Mouse (Mus musculus) c-Kit-positive CD71-negative TER-119-negative erythroid progenitor cells, embryonic 14.5 days (primary cell): Measurements from ENCODE around the gene Fstl4.
"Not testable (repeated sequence)": the region's sequence is repeated elsewhere in the genome, so short reads cannot be mapped to it uniquely, and the experiment has no call there.

ENCODE experiments used
- DNase-seq: peaks from one replicate; pipeline ENCODE4 v3.0.0-alpha.2; 2013; ENCODE audit warnings: low read depth

Fstl4 gene

DNA sequence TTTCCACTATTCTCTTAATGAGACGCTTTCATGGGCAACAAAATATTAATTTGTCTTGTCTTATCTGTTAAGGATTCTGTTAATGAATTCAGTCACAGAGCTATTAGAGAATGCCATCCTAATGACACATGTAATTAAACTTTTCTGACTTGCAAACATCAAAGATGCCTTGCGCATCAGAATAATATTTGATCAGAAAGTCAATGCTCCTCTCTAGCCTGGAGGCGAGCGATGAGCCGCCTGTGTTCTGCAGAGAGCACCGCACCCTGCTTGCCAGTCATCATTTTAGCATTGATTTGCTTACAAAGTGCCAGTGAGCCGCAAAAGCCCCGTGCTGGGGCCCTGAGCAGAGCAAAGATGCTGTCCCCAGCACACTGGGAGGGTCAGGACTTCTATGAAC lies 372.9 kb downstream of the Fstl4 start:
- no peak for DNase-seq

- DNase-seq: no peak
Measured at GRCm38 (mm10) chr11:53138212-53138611, 373.8 kb downstream of the Fstl4 start.

DNA sequence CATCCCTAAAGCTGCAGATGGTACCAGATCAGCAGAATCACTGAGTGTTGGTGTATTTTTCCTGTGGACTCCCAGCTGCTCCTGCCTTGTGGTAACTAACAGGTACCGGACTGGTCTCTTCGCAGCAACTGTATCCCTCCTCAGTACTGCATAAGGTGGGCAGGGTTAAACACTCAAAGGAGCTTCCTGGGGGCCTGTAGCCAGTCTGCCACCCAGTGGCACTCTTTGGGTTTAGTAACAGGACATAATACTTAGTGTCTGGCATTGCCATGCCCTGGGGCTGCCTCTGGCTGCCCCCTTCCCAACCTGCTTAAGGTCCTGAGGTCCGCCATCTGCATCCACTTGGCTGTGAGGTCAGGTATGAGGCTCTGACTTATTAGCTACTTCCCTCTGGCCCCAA lies 375.2 kb downstream of the Fstl4 start:
- DNase-seq: no peak

GRCm38 (mm10) chr11:53140196-53140595 lies 375.8 kb downstream of the Fstl4 start:
- no peak for DNase-seq

DNA sequence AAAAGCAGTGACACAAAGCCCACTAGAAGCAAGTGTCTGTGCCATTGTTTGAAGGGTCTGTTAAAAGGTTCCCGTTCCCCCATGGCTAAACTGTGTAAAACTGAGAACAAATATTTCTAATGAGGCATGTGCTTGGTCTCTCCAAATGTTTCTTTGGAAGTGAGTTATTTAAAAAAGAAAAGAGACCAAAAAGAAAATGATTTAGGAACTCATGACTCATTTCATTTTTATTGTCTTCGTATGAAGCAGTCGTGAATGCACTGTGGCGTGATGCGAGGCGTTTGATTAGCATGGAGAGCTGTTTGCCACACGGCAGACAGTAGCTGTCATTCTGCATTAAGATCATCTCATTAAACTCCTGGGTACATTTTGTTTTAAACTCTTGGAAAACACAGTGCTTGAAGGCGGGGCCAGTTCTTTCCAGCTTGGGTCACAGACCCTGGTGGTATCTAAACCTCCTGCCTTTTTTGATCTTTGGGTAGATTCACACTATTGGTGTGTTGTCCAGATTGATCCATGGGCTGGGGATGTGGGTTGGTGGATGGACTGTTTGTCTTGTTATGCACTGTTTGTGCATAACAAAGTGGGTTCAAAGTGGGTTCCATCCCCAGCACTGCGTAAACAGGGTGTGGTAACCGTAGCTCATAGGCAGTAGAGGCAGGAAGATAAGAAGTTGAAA lies 376.4 kb downstream of the Fstl4 start:
- DNase-seq: no peak

GRCm38 (mm10) chr11:53143522-53143921 lies 379.1 kb downstream of the Fstl4 start:
- DNase-seq: no peak

GRCm38 (mm10) chr11:53144506-53144905 lies 380.1 kb downstream of the Fstl4 start:
- DNase-seq: no peak

- no peak for DNase-seq
Measured at GRCm38 (mm10) chr11:53146290-53146689, 381.9 kb downstream of the Fstl4 start.

DNA sequence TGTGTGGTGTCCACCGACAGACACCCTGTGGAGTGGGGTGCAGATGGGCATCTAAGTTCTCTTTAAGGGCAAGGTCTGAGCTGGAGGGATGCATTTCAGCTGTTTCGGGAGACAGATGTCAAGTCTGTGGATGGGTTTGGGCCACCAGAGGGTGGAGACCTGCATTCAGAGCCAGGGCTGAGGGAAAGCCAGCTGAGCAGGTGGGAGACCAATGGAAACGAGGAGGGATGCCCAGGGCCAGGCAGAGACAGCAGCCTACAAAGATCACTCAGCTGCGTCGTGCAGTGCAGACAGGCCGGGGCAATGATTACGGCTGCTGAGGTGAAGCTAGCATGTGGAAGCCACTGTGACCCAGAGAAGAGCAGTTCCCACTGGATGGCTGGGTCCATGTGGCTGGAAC lies 392.0 kb downstream of the Fstl4 start:
- no peak for DNase-seq

DNA sequence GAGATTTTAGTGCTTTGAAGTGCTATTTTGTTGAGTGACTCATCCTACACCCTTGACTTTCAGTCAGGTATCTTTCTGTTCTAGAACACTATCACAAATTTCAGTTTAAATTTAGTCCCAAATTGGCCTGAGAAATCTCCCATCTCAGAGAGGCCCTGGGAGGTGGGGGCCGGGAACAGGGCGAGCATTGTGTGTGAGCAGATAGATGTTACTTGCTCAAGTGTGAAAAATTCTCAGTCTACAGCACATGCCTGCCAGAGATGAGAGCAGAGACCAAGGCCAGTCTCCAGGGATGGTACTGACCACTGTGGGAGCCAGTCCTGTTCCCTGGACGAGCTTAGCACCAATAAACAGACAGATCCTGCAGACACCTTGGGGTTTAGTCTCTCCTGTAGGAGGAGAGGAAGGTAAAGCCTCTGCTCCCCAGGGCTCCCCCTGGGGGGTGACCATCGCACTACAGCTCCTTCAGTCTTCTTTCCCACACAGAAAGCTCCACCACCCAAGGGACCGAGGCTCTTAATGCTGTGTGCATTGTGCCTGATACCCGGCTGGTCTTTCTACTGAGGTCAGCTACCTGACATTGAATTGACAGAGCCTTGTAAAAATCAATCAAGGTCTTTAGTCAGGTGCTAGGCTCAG lies 393.3 kb downstream of the Fstl4 start:
- no peak for DNase-seq

GRCm38 (mm10) chr11:53162385-53162784 lies 398.0 kb downstream of the Fstl4 start:
- no peak for DNase-seq

- no peak for DNase-seq
Measured at GRCm38 (mm10) chr11:53166478-53166877, 402.0 kb downstream of the Fstl4 start.

GRCm38 (mm10) chr11:53182177-53182852 lies 417.9 kb downstream of the Fstl4 start:
- DNase-seq: no peak

DNA sequence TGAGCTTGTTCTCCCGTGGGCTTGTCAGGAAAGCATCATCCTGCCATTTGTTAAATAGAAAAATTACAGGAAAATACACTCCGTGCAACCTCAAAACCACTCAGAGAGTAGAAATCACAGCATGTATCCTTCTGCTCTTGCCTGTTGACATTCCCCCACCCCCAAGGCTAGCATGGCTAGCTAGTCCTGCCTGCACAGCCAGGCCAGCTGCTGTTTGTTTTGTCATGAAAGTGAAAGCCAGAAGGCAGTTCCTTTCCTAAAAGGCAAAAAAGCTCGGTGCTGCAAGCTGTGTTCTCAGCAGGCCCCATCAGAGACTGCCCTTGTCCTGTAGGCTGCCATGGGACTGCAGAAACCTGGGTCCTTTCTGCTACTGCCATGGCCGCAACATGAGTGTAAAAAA lies 418.4 kb downstream of the Fstl4 start:
- no peak for DNase-seq

- DNase-seq: no peak
Measured at GRCm38 (mm10) chr11:53184046-53184445, 419.6 kb downstream of the Fstl4 start.

DNA sequence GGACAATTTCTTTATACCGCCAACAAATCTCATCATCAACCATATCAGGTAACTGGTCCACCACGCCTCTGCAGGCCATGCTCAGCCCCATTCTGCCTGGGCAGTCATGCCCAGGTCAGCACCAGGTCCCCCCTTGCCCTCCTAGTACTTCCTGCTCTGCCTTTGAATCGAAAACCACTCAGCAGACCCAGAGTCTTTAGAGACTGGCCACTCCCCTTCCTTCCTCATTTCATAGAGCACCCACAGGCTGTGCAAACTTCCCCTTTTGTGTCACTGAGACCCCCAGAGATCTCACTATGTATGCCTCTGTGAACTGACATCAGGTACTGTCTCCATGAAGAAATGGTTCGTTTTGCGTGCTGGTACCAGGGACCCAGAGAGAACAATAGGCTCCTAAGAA lies 420.3 kb downstream of the Fstl4 start:
- peak; percentile 55 for DNase-seq

- no peak for DNase-seq
Measured at GRCm38 (mm10) chr11:53187427-53188140, 423.1 kb downstream of the Fstl4 start.

DNA sequence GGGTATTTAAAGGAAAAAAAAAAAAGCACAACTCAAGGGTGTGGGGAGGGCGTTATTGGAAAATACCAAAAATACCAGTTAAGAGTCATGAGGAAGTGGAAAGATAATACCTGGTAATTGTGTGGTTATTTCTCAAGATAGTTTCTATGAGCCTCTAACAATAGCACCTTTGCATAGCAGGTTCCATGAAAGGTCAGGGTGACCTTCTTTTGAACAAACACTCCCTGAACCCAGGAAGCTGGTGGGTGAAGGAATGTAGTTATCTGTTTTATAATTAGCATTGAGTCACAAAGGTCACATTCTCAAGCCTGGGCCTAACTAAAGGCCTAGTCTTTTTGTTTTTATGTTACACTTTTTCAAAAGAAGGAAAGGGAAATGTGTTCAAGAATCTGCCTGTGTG lies 432.1 kb downstream of the Fstl4 start:
- DNase-seq: not testable (repeated sequence)

GRCm38 (mm10) chr11:53197111-53197510 lies 432.7 kb downstream of the Fstl4 start:
- no peak for DNase-seq

GRCm38 (mm10) chr11:53202459-53203250 lies 438.2 kb downstream of the Fstl4 start:
- DNase-seq: no peak

DNA sequence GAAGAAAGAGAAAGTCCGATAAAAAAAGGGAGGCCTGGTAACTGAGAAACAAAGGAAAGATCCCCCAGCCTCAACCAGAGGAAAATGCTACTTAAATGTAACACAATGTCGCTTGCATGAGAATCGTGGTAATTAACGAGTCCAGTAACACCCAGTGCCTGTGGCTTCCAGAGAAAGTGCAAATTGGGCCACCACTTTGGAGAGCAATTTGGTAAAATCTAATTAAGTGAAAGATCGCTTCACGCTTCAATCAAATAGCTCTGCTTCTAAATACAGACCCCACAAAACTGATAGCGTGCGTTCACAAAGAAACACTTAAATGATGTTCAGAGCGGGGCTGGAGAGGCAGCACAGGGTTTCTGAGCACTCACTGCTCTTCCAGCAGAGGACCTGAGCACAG lies 446.4 kb downstream of the Fstl4 start:
- no peak for DNase-seq

DNA sequence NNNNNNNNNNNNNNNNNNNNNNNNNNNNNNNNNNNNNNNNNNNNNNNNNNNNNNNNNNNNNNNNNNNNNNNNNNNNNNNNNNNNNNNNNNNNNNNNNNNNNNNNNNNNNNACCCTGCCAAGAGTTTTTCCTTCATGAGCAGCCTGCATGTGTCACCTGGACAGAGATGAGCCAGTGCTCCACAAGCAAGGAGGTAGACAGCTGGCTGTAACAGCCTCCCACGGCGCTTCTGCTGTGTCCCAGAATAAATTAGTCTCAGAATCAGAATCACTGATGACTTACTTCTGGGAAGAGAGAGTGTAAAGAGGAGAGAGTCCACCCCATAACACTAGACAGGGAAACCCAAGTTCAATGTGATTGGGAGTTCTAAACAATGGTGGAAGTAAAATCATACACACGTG lies 464.6 kb downstream of the Fstl4 start:
- no peak for DNase-seq
